Mouse (Mus musculus): ENCODE data around the gene Hoxa9.

DNA sequence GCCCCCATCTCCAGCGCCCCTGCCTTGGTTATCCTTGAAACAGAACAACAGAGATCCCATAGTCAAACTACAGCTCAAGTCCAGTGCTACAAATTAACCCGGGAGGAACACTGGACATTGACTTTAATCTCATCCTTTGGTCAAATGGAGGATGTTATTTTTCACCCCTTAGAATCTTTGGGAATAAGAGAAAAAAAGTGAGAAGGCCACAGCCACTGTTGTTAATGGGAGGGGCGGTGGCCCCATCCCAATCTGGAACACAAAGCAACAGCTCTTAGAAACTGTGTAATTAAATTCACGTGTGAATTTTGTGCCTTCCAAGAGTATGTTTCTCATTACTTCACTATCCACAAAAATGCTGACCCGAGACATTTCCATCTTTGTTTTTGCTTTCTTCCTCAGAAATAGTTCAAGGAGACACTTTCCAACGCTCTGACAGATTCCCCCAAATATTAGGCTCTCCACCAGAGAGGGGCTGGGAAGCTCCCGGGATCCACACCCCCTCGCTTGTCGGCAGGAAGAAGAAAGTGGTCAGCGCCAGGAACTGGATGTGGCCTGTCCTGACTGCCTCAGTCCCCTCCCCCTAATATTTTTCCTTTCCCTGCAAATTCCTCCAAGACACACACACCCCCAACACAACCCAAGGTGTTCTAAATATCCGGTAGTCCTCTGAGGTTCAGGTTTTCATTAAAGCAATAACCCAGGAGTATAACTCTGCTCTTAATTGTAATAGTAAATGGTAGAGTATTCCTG, 3.2 kb downstream of the Hoxa9 start:
- no peak for TF ChIP-seq CTCF (IDR thresholded peaks at IDR 0.05; ENCODE audit: low read depth)
- TF ChIP-seq EP300 (IDR thresholded peaks at IDR 0.05; ENCODE audit: low read depth): no peak
